Mouse (Mus musculus) cerebellum, adult 2 months (tissue): Measurements from ENCODE around the gene Mgl2. TPM values are rescaled to one million over a fixed set of nuclear protein-coding genes. Genes with fewer than 3 reads are reported as not detected.
A peak's percentile ranks its signal among the peaks of the same experiment; 100 is the strongest.
"Not testable (repeated sequence)": the region's sequence is repeated elsewhere in the genome, so short reads cannot be mapped to it uniquely, and the experiment has no call there.

ENCODE experiments used
- DNase-seq, 2 experiments: peaks; one replicate each; pipeline ENCODE4 v3.0.0; 2021
- H3K27ac ChIP-seq: fragments of 200-500 bp; 2 replicates; pipeline ENCODE4 v1.5.1; 2012; ENCODE audit warnings: low read length, control low read depth, inconsistent platforms; ENCODE audit not compliant: insufficient read depth
- H3K27me3 ChIP-seq: fragments of 200-500 bp; 2 replicates; pipeline ENCODE4 v1.6.1; 2012; ENCODE audit warnings: inconsistent platforms, mild to moderate bottlenecking, low read length, moderate library complexity; ENCODE audit not compliant: control insufficient read depth, insufficient read depth
- H3K4me1 ChIP-seq: fragments of 200-500 bp; 2 replicates; pipeline ENCODE4 v1.6.1; 2011; ENCODE audit warnings: low read length; ENCODE audit not compliant: control insufficient read depth, insufficient read depth
- H3K4me3 ChIP-seq: fragments of 200-500 bp; replicated peaks from 2 replicates; pipeline ENCODE3; 2011; ENCODE audit warnings: mild to moderate bottlenecking, low read depth, low read length, control low read depth; ENCODE audit not compliant: insufficient read depth
- CTCF ChIP-seq: fragments of 200-500 bp; IDR thresholded peaks from 2 replicates; pipeline ENCODE4 v1.5.1; 2011; ENCODE audit warnings: low read depth, mild to moderate bottlenecking, control low read depth, low read length, moderate library complexity, borderline replicate concordance; ENCODE audit not compliant: insufficient read depth
- POLR2A ChIP-seq: fragments of 200-500 bp; IDR thresholded peaks from 2 replicates; pipeline ENCODE4 v1.6.1; 2011; ENCODE audit warnings: low read length, control low read depth, borderline replicate concordance; ENCODE audit not compliant: insufficient read depth
- WGBS: fragments of 180-500 bp; shearing (Covaris S2); methylation state at CpG from one replicate; pipeline ENCODE4 v1.1.7; 2018; 5-methylcytosine and 5-hydroxymethylcytosine counted together
- polyA plus RNA-seq: library from polyadenylated mRNA; depleted of rRNA; stranded (reverse); fragments of >200 nt; gene quantifications from 2 replicates; pipeline ENCODE4 v1.2.3, GENCODE M21; 2012

Mgl2 gene
- polyA plus RNA-seq, 1 experiment = 2.5 TPM

GRCm38 (mm10) chr11:70107085-70107484 is 23.0 kb upstream of the Mgl2 start:
- Histone ChIP-seq H3K27me3 (no peaks in the 10 kb centered on the region), H3K4me1 (no peaks in the 10 kb centered on the region), H3K27ac (no peak overlapping the region), H3K4me3 (no peak overlapping the region)
- TF ChIP-seq POLR2A (no peak), CTCF (no peak)
- no peak for DNase-seq
- 68% methylated on average over 8 of the region's 8 CpGs for WGBS

- Histone ChIP-seq H3K27ac (no peak overlapping the region), H3K4me3 (no peak overlapping the region), H3K4me1 (no peaks in the 10 kb centered on the region), H3K27me3 (no peaks in the 10 kb centered on the region)
- no peak for TF ChIP-seq POLR2A
- peak; percentile 43; the same call in 1 of the 2 replicates for TF ChIP-seq CTCF
- whole genome bisulfite sequencing = 74% methylated on average over 3 of the region's 3 CpGs
- DNase-seq = peak in 1 of 2 experiments; percentile 14
Observed at GRCm38 (mm10) chr11:70110146-70110545, 20.0 kb upstream of the Mgl2 start.

- H3K27me3 ChIP-seq = no peaks in the 10 kb centered on the region
- no peak overlapping the region for H3K27ac ChIP-seq
- TF ChIP-seq CTCF (no peak), POLR2A (no peak)
- H3K4me3 ChIP-seq = no peak overlapping the region
- 53% methylated on average over 4 of the region's 4 CpGs for WGBS
- no peak for DNase-seq
- no peaks in the 10 kb centered on the region for H3K4me1 ChIP-seq
Observed at GRCm38 (mm10) chr11:70114562-70114961, 15.6 kb upstream of the Mgl2 start.

GRCm38 (mm10) chr11:70115901-70116300 is 14.2 kb upstream of the Mgl2 start:
- H3K4me3 ChIP-seq = no peak overlapping the region
- H3K27me3 ChIP-seq = no peaks in the 10 kb centered on the region
- DNase-seq = no peak
- H3K4me1 ChIP-seq = no peaks in the 10 kb centered on the region
- WGBS = 92% methylated on average over 3 of the region's 3 CpGs
- no peak overlapping the region for H3K27ac ChIP-seq
- TF ChIP-seq POLR2A (no peak), CTCF (no peak)

- not testable (repeated sequence) for H3K4me1 ChIP-seq, H3K27me3 ChIP-seq, H3K4me3 ChIP-seq, DNase-seq, H3K27ac ChIP-seq
- 66% methylated on average over 3 of the region's 3 CpGs for WGBS
Observed at GRCm38 (mm10) chr11:70135001-70135400, 4.9 kb downstream of the Mgl2 start.

GRCm38 (mm10) chr11:70135925-70136324 is 5.8 kb downstream of the Mgl2 start:
- H3K4me1 ChIP-seq = not testable (repeated sequence)

GRCm38 (mm10) chr11:70139171-70139570 is 9.0 kb downstream of the Mgl2 start:
- TF ChIP-seq CTCF (no peak), POLR2A (no peak)
- H3K27ac ChIP-seq = no peak overlapping the region
- H3K4me3 ChIP-seq = no peak overlapping the region
- 83% methylated on average over 10 of the region's 10 CpGs for WGBS
- no peaks in the 10 kb centered on the region for H3K27me3 ChIP-seq
- H3K4me1 ChIP-seq = no peaks in the 10 kb centered on the region
- no peak for DNase-seq

More at GRCm38 (mm10) chr11:70135925-70136324, 5.8 kb downstream of the Mgl2 start:
- H3K4me3 ChIP-seq, H3K27ac ChIP-seq, H3K27me3 ChIP-seq: not testable (repeated sequence)
- DNase-seq = peak; percentile 25 to 34
- WGBS = 40% methylated on average over 8 of the region's 8 CpGs

GRCm38 (mm10) chr11:70151072-70151471 is 20.9 kb downstream of the Mgl2 start:
- Histone ChIP-seq H3K4me3 (no peak overlapping the region), H3K27ac (no peak overlapping the region), H3K4me1 (no peaks in the 10 kb centered on the region), H3K27me3 (no peaks in the 10 kb centered on the region)
- DNase-seq = no peak
- TF ChIP-seq CTCF = no peak
- TF ChIP-seq POLR2A = no peak
- WGBS = 54% methylated on average over 3 of the region's 3 CpGs

- no CpG with 5 or more reads among the region's 5 CpGs for WGBS
- H3K4me3 ChIP-seq, H3K4me1 ChIP-seq, H3K27ac ChIP-seq, DNase-seq, H3K27me3 ChIP-seq: not testable (repeated sequence)
Observed at GRCm38 (mm10) chr11:70155897-70156296, 25.8 kb downstream of the Mgl2 start, which contains the start of gene Clec10a. Clec10a (plus strand) TSS chr11:70156197.
